Mouse (Mus musculus): ENCODE results near the gene Slc15a4.

GRCm38 (mm10) chr5:127660267-127660666 is 27.6 kb upstream of the Slc15a4 start:
- TF ChIP-seq ZNF384 (IDR thresholded peaks at IDR 0.05; ENCODE audit: low read depth, low read length) = no peak
- TF ChIP-seq POLR2A (IDR thresholded peaks at IDR 0.05; ENCODE audit: control insufficient read depth in 1 of 2, insufficient read depth in 1 of 2, low read depth in 1 of 2, low read length in 2 of 2, poor library complexity in 1 of 2) = no peak
- TF ChIP-seq USF1 (IDR thresholded peaks at IDR 0.05; ENCODE audit: low read depth, low read length) = no peak
- TF ChIP-seq CTCF (IDR thresholded peaks at IDR 0.05 in 2 of 3, conservative IDR thresholded peaks at IDR 0.05 in 1 of 3; ENCODE audit: control insufficient read depth in 1 of 3, insufficient read depth in 1 of 3, low read depth in 2 of 3, low read length in 3 of 3, poor library complexity in 1 of 3, severe bottlenecking in 1 of 3) = no peak
- no peak for TF ChIP-seq POLR2AphosphoS2 (IDR thresholded peaks at IDR 0.05; ENCODE audit: low read length)
- TF ChIP-seq EP300 (IDR thresholded peaks at IDR 0.05; ENCODE audit: low read depth in 1 of 2, low read length in 2 of 2) = no peak

Data from MEL (cell line).